Mouse (Mus musculus): ENCODE results near the gene Hmx1.

Hmx1 gene

DNA sequence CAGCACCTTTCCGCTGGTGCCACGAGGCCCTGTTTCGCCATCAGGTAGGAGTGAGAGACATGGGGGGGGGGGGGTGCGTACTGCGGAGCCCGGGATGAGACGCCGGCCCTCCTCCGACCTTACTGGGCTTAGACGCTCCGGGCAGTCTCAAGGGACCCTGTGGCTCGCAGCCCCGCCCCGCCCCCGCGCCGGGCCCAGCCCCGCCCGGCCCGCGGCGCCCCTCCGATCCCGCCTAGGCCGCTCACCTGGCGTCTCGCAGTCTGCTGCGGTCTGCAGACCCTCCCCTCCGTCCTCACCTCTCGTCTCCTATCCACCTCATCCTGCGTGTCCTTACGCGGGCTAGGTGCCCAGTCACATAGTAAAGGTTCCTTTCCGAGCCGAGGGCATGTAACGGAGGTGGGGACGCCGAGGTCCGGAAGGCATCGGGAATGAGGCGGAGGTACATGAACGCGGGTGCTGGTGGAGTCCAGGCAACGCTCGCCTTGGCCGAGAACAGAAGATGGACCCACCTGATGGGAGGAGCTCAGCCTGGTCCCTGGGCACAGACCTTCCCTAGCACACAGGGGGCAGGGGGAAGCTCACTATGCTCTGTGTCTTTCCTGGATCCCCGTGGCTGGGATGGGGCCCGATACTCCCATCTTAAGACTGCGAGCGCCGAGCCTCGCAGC, 8.9 kb downstream of the Hmx1 start:
- peak; percentile 26 for DNase-seq (ENCODE audit: low read depth, low spot score)

DNA sequence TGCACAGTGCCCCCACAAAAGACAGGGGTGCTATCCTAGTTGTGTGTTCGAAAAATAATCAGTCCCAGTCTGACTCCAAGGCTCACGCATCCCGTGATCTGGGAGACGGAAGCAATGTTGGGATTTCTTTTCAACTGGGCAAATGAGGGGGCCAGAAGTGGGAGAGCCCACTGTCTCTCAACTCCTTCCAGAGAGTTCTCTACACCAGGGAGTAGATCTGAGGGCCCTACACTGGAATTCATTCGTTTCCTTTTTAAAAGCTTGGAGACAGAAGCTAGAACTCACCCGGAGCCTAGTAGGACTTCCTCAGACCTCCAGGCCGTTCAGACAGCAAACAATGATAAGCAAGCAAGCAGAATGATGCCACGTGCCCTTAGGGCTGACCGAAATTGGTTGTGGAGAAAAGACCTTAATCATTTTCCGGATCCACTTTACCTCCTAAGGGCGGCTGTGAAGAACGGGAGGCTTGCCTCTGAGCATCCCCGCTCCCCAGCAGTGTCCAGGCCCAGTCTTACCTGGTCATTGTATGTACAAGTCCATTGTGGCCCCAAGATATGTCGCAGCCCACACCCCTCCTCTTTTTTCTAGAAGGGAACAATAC, 9.5 kb downstream of the Hmx1 start:
- peak; percentile 18 for DNase-seq (ENCODE audit: low read depth, low spot score)

DNA sequence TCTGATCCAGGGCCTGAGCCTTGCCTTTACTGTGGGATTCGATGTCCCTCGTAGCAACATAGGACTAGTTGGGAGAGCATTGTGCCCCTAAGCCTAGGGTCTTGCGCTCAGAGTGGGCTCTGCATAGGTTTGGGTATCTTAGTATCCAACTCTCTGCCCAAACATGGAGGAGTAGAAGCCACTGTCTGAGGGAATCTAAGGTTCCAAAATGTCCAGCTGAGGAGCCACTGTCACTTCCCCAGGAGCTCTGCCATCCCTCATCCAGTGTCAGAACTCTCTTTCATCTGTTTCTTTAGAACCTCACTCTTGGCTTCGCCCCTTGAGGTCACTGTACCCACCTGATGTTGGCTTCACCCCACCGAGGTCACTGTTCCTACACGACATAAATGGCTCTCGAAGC, 10.2 kb downstream of the Hmx1 start:
- DNase-seq (ENCODE audit: low read depth, low spot score), result no peak

DNA sequence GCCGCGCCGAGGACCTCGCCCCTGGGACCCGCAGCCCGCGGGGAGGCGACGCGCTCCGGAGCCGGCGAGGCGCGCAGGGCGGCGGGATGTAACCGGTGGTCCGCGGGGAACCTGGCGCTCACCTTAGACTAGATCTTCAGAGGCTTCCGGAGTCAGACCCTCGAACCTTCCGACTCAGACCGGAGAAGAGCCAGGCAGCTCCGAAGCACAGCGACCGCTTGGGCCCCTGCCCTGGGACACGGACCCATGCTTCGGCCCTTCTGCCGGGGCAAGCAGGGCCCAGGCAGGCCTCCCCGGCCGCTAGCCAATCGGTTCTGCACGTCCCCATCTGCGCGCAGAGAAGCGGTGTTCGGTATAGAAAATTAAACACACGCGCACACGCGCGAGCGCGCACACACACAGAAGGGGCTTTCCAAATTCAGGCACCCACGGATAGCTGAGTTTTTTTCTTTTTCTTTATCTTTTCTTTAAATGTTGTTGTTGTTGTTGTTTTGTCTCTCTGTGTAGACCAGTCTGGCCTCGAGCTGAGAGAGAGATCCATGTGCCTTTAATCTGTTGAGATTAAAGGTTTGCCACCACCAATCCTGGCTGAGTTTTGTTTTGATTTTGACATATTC, 10.9 kb downstream of the Hmx1 start:
- DNase-seq (ENCODE audit: low read depth, low spot score), result peak; percentile 24

DNA sequence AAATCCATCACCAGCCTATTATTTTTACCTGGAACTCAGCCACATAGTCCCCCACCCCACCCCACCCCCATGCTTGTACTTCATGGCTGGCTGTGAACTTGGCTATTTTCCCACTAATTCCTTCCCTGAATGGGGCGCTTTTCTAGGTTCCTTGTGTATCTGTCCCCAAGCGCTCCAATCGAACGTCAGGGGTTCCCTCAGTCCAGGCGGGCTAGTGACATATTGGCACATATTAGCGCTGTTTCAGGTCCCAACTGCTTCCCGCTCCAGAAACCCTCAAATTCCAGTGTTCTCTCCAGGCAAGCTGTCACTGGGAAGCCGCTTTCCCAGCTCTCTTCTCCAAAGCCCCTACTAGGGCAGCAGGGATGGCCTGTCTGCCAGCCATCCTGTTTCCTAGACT, 12.3 kb downstream of the Hmx1 start:
- DNase-seq (ENCODE audit: low read depth, low spot score), result no peak

DNA sequence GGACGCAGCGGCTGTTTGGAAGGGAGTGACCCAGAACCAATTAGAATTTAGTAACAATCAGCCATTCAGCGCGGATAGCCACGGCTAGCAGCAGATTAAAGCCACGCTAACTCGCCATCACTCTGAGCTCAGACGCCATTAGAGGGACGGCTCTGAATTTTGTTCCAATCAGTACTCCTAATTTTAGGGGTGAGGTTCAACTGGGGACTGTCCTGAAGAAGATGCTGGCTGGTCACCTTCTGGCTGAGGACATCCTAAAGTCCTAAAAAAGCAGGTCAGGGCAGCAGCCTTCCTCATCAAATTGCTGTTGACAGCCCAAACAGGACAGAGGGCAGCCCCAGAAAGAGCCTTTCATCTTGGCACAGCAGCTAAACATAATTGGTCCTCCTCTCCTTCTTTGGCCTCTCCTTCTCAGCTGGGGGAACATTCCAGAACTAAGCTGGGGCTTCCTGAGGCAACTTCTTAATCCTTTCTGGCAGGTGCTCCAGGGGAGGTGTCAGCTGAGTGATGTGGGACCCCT, 18.6 kb downstream of the Hmx1 start:
- no peak for DNase-seq (ENCODE audit: low read depth, low spot score)

DNA sequence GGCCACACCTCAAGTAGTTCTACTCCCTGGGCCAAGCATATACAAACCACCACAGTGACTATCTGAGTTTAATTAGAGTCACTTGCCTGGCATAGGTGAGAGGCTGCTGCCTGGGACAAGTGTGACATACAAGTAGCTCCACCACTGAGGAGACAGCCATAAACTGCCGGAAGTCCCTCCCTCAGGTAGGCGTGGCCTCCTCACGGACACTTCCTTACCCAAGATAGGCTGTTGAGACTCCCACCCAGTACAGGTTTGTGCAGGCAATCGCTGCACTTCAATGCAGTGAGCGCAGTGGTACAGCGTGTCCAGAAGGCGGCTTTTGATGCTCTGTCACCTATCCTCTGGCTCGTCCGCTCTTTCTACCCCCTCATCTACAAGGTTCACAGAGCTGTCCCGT, 22.1 kb downstream of the Hmx1 start:
- DNase-seq (ENCODE audit: low read depth, low spot score), result peak; percentile 95

DNA sequence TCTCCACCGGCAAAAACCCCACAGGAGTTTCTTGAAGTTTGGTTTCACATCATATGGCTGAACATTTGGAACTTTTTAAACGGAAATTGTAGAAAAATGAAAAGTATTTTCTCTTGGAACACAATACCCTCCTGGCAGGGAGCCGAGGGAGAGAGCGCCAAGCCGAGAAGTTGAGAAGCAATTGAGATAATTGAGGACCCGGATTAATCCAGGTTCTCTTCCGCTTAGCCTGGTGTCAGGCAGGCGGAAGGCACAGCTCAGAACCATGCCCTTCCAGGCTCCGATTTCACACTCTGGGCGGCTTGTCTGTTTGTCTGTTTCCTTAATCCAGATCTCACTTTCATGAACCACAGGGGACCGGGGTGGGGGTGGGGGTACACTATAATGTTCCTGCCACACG, 23.9 kb downstream of the Hmx1 start:
- DNase-seq (ENCODE audit: low read depth, low spot score), result no peak

DNA sequence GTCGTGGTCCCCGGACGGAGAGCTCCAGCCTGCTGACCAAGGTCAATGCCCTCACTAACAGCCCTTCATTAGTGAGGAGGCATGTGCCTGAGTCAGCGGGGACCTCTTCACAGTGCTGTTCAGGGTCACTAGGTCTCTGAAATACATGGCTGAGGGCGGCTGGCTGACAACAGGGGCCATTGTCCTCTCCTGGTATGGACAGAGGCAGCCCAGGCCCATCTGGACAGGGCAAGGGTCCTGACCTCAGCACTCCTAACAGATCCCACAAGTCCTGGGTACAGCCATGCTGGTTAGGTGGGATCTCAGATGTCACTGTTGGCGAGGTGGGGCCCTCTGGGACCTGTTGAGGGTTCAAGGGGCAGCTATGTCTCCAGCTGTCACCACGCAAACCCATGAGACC, 28.8 kb downstream of the Hmx1 start:
- no peak for DNase-seq (ENCODE audit: low read depth, low spot score)

DNA sequence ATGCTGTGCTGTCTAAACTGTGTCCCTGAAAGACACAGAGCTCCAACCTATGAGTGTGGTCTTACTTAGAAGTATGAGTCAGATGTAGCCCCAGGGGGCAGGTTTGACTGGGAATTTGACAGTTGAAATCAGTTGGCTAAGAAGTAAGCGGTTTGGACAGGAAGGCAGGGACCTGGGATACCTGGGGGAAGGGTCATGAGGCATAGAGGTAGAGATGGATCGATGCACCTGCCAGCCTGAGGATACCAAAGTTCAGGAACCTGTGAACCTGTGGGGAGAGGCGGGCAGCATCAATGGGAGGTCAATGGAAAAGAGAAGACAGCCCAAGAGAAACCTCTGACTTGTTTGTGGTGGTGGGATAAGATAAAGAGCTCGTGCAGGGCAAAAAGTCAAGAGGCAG, 32.7 kb downstream of the Hmx1 start:
- DNase-seq (ENCODE audit: low read depth, low spot score), result no peak

DNA sequence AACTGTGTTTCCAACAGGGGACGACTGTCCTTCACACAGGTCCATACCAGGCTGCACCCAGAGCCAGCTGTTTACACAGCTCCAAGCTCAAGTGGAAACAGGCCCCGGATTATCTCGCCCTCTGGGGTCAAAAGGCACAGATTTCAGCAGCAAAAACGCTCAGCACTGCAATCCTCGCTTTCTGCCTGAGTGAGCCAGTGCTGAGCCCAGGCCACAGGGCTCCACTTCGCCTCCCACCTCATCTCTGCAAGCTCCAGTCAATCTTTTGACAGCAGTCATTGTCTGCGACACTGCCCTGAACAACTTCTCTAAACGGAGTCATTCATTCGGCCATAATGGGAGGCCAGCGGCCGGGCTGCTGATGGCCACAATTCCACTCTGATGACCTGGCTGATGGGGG, 36.3 kb downstream of the Hmx1 start:
- DNase-seq (ENCODE audit: low read depth, low spot score), result no peak

DNA sequence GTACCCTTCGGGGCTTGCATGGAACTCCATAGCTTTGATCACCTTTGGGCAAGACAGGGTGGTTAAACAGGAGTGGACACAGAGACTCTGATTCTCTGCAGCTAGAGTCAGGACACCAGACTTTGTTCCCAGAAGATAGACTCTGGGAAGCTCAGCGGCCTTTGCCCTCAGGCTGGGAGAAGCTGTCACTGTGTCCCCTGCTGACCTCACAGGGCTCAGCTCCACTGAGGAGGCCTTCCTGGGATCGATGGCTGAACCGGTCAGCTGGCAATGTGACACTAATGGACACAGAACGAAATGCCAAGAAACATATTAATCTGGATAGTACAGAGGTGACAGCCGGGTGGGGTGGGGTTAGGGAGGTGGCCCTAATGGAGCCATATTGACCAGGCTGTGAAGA, 39.0 kb downstream of the Hmx1 start:
- no peak for DNase-seq (ENCODE audit: low read depth, low spot score)

DNA sequence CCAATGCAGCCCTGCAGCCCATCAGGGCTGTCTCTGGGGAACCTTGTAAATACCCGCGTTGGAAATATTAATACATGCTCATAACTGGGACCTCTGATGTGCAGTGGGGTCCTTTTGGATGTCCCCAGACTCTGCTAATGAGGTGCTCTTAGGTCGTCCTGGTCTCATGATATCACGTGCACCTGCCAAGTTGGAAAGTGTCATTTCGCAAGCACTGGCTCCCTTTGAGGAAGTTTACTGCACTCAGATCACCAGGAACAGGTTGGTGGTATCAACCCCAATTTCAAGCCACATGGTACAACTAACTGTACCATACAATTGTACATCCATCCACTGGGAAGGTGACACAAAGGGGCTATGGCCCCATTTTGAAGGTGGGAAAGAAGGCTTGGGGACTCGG, 39.5 kb downstream of the Hmx1 start:
- no peak for DNase-seq (ENCODE audit: low read depth, low spot score)

DNA sequence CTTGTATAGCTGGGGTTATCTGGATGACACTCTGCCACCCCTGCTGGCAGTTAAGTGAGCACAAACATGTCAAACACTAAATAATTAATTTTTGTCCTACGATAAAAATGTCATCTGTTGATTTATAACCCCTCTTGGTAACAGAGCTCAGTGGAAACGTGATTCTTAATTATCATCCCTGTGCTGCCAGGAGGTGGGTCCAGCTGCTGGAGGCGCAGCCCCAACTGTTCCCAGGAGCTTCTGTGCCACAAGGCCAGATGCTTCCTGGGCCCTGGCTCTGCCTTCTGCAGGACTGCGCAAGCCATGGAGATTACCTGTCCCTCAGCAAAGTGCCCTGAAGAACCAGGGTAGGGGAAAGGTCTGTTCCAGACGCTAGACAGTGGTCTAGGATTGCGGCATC, 43.2 kb downstream of the Hmx1 start:
- no peak for DNase-seq (ENCODE audit: low read depth, low spot score)

DNA sequence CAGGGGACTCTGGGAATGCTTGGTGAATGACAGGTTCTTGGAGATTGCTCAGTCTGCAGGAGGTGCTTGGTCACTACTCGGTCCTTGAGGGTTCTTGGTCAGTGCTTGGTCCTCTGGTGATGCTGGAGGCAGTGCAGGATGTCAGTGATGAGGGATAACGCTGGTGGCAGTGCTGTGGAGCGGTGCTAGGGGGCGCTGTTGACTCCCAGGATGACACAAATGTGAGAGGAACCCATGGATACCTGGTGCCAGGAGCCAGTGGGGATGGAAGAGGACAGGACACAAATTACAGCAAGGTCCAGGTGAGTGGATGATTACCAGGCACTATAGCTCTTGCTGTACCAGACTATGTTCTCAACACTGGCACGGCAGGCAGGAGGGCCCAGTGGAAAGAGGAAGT, 45.1 kb downstream of the Hmx1 start:
- DNase-seq (ENCODE audit: low read depth, low spot score), result peak; percentile 10

DNA sequence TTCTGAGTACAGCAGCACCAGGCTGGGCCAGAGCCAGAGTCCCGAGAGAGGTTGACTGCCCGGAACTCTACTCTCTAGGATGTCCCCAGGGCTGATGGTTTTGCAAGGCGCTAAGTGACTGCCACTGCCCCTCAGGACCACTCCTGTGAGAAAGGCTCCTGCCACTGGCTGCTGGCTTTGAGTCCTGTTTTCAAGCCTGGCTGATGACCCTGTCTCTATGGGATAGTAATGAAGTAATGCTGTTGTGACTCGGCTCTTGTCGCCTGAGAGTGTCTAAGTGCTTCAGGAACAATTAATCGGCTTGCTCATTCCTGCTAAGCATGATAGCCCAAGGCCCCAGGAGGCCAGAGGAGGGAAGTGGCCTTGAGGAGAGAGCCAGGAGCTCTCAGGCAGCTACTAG, 45.8 kb downstream of the Hmx1 start:
- no peak for DNase-seq (ENCODE audit: low read depth, low spot score)

DNA sequence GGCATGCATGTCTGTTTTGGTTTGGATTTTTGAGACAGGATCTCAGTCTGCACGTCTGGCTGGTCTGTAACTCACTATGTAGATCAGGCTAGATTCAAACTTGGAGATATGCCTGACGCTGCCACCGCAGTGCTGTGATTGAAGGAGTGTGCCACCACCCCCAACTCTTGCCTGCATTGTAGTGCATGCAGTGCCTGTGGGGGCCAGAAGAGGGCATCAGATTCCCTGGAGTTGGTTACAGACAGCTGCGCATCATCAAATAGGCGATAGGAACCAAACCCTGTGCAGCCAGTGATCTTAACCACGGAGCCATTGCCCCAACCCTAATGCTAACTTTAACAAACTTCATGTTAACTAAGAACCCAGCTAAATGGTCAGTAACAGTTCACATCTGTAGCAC, 49.9 kb downstream of the Hmx1 start:
- peak; percentile 65 for DNase-seq (ENCODE audit: low read depth, low spot score)

DNA sequence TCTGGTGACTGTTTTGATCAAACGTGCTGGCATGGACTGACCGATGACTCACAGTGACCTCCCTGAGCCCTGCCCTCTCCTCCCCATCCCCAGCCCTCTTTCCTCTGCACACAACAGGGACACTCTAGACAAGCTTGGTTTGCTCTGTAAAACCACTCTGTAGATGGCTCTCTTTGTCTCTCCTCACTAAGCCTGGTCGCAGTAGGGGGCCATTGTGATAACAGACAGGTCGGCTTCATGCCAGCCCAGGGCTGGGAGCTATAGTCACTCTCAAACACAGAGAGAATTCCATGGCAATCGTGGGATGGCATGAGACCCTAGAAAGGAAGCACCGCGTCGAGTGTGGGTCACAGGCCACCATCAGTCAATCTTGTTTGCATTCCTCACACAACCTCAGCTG, 51.6 kb downstream of the Hmx1 start:
- DNase-seq (ENCODE audit: low read depth, low spot score), result no peak

DNA sequence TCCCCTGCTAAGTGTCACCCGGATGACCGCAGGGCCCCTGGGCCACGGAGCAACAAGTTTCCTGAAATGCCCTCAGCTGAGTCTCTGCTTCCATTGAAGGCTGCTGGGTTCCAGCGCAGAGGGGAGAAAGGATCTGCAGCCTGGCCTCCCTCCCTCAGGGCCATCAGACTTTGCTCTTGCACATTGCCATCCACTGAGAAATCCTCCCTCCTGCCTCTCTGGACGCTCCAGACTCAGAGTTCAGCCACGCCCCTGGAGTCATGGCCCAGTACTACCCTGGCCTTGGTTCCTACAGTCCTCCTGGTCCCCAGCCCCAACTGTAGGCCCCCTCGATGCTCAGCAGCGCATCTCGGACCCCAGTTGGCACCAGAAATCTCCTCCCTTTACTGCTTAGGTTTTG, 52.5 kb downstream of the Hmx1 start:
- DNase-seq (ENCODE audit: low read depth, low spot score), result no peak

DNA sequence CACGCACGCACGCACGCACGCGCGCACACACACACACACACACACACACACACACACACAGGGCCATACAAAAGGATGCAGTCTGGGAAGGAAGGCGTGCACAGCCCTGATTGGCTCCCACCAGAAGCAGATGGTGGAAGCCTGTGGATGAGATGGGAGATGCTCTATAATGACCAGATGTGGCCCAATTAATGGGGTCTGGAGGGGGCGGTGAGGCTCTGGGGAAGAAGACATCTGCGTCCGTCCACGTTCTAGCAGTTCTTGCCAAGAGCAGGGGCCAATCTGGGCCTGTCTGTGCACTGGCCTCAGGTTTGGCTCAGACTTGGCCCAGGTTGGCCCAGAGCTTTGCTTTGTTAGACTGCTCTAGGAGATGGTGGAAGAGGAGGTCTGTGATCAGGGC, 55.8 kb downstream of the Hmx1 start:
- no peak for DNase-seq (ENCODE audit: low read depth, low spot score)

DNA sequence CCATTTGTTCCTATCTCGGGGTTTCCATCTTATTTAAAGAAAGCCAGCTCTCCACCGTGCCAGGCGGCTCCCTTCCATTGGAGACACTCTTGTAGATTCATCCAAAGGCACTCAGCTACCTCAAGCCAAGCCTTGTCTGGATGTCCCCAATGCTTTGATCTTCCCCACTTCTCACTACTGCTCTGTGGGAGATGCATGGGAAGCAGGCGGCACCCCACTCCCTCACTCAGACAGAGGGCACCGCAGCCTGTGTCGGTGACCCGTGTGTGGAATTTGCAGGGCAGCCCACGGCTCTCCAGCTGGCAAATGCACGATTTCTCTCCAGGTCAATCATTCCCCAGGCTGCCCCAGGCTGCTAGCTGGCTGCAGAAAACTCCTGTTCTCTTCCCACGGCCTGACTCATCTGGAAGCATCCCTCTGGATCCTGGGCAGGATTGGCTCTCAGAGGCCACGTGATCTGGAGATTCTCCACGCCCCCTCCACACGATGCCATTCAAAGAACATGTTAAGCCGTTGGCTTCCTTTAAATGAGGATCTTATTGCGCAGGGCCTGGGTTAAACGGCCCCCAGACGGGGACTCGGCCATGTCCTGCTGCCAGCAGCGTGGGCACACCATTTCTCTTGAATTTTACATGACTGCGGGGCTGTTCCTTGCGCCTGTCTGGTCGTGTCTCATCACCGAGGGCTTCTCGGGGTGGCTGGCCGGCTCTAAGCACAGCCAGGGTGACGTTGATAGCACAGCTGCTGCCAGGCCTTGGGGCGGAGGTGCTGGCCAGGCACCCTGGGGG, 58.9 kb downstream of the Hmx1 start:
- peak; percentile 70 for DNase-seq (ENCODE audit: low read depth, low spot score)
